Mouse (Mus musculus) liver, embryonic 14.5 days (tissue): ENCODE data around the gene Trim3.

ENCODE experiments used
- CTCF ChIP-seq: IDR thresholded peaks from 2 replicates; pipeline ENCODE4 v1.5.1; 2016; ENCODE audit warnings: antibody characterized with exemption, low read depth, control low read depth
- EP300 ChIP-seq: IDR thresholded peaks from 2 replicates; pipeline ENCODE4 v1.6.1; 2016; ENCODE audit warnings: antibody characterized with exemption, low read depth

DNA sequence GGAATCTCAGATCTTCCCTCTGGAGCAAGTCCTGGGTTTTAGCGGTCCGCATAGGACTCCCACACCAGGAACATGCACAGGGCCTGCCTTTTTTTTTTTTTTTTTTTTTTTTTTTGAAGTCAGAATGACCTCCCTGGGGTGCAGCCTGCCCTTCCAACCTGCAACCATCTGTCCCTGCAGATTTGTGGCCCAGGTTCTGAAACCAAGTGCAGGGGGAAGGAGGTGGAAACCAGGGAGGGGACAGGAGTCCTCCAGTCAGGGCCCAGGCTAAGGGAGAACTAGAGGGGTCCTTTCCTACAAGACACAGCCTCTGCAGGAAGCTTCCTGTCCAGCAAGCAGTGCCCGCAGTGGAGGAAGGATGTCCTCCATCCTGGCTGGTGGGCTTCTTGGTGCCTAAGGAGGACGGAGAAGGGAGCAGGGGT is 809 bp downstream of the Trim3 start:
- no peak for TF ChIP-seq CTCF
- TF ChIP-seq EP300: no peak
